Mouse (Mus musculus) cerebellum, adult 9-10 months (tissue): ENCODE measurements around the gene Phf21b.

Experiments
- DNase-seq: peaks from one replicate; pipeline ENCODE4 v3.0.0; 2022

Gene Phf21b

DNA sequence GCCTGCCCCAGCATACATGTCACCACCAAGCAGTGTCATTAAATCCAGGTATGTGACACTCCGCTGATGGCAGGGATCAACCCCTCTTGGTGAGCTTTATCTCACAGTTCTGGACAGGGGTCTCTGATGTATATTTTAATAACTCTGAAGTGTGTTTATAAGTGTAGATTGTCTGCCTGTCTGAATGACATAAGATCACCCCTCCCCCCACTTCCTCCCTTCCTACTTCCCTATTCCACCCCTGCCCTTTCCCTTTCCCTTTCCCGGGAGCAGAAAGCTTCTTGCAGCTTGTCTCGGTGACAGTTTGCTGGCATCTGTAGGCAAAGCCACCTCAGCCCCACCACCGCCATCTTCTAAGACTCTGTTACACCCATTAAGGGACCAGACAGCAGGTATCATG is 11.0 kb downstream of the Phf21b start:
- no peak for DNase-seq

DNA sequence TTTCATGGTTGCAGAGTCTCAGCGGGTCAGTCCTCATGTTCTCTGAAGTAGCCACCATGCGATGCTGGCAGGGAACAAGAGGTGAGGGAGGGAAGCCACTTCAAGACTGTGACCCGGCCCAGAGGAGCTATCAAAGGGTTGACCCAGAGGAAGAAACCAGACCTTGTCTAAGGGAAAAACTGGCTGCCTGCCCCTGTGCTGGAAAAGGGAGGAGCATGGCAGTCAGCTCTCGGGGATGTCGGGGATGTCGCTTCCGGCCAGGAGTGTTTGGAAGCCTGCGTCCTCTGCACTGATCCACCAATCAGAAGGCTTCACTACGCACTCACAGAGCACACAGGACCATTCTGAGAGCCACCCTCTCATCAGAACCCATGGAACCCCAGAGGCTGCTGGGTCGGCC is 12.8 kb downstream of the Phf21b start:
- no peak for DNase-seq

DNA sequence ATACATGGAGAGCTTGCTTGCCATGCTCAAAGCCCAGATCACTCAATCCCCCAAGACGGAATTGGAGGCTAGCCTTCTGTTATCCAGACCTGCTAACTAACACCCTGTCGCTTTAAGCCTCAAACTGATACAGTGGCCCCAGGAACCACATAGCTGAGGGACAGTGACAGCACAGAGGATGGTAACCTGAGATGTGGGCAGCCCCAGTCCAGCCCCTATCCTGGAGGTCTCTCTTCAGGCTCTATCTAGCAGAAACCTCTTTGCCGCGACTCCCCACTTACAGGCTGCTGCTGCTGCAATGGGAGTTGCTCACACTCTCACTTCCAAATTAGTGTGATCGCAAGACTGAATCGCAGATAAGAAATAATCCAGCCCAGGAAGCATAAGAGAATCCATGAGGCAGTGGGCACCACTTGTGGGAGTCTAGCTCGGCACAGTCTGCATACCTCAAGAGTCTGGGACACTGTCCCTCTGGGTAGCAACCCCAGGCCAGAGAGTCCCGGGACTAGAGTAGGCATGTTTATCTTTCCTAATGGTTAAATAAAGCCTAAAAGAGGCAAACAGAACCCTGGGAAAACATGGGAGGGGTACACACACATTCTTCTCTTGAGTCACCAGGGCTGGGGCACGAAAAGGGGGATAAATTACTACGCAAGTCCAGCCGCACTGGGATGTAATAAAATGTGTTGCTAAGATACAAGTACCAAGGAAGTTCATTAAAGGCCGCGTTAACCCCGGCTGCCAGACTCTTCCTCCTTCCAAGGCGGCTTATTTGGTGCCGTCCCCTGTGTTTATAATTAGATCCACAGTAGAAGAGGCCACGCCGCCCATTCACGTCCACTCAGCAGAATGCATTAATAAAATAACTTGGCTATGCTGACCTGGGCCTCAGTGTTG is 13.7 kb downstream of the Phf21b start:
- DNase-seq: no peak

DNA sequence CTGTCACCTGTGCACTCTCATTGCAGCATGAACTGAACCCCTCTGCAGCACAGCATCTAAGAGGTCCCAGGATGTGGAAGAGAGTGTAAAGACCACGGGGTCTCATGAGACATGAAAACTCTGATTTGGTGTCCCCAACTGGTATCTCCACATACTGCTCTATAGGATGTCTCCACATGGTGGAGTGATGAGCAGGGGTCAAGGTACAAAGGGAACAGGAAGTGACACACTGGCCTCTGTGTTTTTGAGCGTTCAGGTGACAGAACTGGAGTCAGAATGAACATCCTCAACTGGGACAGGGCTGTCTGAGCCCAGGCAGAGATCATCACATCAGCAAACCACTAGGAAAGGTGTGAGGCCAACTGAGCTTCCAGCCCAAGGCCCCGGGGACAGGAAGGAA is 15.3 kb downstream of the Phf21b start:
- no peak for DNase-seq

DNA sequence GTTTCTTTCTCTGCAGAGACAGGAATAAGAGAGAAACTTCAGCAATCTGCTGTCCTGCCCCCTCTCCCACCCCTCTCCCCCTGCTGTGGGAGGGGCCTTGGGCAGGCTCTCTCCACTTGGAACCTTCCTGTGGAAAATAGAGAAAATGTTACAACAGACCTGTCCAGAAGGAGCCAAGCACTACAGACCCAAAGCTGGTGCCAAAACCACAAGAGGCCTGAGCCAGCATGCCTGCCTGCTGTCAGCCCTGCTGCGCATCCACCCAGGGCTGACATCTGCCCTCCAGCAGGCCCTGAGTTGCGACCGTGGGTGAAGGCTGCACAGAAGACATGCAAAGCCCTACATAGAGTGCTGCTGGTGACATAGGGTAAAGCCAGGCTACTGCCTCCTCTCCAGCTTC is 16.3 kb downstream of the Phf21b start:
- DNase-seq: peak; percentile 60

DNA sequence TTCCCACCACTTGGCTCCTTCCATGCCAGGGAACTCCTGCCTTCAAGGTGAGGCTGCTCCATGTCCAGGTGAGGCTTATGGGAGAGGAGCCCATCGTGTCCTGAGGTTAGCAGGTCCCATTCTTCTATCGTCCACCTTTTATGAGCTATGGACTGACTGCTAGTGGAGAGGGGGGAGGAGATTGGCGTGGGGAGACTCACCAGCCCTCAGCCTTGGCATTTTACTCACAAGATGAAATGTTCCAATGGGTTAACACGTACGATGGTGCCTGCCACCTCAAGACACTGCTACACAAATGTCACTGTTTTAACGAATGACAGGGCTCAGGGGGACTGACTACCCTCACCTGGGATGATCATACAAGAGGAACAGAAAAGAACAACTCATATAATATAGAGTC is 18.0 kb downstream of the Phf21b start:
- no peak for DNase-seq

DNA sequence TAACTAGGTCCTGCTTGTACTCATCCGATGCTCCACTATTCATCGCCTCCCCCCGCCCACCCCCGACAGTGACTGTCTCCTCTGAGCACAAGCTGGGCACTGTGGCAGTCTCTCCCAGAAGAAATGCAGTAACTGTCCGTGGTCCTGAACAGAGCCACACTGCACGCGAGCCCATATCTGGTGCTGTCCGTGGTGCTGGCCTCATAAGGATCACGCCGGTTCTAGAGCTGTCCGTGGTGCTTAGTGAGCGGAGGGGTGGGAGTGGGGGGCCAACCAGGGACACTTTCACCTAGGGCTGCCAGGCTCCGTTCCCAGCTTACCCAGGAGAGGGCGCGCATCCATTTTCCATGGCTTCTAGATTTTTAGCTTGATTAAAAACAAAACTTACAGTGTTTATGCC is 26.4 kb downstream of the Phf21b start:
- no peak for DNase-seq

DNA sequence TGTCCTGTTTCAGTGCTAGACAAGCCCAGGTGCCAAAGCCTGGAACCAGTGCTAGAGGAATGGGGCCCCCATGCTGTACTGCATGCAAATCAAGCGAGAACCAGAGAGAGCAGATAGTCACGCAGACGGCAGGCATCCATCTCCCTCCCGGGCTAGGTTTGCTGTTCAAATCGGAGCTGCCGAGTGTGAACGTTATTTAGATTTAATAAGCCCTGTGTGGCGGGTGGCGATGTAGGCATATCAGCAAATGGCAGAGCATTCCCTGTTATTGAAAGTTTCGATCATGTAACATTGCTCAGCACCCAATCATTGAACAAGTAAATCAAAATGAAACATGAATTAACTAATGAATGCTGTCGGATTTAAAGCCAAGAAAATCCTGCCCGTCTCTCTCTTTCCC is 27.2 kb downstream of the Phf21b start:
- DNase-seq: no peak

DNA sequence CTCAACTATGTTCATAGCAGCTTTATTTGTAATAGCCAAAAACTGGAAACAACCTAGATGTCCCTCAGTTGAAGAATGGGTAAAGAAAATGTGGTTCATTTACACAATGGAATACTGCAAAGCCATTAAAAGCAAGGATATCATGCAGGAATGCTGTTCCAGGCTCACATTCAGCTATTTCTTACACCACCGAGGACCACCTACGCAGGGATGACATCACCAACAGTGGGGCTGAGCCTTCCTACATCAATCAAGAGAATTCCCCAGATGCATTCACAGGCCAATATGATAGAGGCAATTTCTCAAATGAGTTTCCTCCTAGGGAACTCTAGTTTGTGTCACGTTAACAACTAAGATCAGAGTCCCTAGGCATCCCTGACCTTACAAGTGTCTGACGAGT is 32.8 kb downstream of the Phf21b start:
- DNase-seq: no peak

DNA sequence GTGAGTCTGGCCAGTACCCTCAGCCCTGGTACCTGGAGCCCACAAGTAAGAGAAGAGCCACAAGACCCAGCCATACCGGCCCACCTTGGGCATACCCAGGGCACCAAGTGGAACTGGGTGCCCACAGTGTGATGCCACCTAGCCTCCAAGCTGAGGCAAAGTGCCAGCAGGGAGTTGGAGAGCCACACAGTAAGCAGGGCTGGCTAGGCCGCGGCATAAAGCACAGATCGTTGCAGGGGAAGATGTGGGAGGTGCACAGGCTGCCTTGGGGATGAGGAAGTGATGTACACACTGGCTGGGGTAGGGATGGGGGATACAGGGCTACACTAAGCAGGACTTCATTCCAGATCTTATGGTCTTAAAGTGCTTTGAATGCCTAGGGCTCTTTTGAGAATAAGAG is 35.0 kb downstream of the Phf21b start:
- no peak for DNase-seq

DNA sequence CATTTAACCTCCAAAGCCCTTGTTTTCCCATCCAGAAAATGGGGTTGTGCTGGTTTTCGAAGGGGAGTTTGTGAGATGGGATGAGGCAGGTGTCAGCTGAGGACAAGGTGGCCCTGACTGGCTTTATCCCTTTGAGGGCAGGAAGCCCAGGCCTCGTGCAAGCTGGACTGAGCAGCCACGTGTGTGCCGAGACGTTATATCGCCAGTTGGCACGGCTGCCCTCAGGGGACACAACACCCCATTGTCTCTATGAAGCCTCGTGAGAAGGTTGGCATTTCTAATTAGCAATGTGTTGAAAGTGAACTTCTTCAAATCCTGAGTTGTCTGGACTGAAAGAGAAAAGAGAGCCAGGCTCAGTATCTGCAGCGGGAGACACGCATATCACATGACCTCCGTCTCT is 37.6 kb downstream of the Phf21b start:
- DNase-seq: no peak

DNA sequence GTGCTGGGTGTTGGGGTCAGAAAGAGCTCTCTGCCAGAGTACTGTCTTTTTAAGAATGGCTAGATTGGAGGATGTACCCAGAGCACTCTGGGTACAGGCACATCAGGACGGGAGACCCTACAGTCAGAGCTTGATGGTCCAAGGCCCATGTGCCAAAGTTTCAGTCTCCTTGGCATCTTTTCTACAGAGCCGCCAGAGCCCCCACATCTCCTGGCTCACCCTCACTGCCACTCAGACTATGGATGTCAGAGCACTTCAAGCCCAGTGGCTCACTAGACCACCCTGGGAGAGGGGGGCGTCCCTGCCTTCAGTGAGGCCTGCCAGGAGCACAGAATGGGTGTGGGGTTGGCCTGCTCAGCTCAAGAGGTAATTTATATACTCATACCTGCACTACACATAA is 38.3 kb downstream of the Phf21b start:
- no peak for DNase-seq

DNA sequence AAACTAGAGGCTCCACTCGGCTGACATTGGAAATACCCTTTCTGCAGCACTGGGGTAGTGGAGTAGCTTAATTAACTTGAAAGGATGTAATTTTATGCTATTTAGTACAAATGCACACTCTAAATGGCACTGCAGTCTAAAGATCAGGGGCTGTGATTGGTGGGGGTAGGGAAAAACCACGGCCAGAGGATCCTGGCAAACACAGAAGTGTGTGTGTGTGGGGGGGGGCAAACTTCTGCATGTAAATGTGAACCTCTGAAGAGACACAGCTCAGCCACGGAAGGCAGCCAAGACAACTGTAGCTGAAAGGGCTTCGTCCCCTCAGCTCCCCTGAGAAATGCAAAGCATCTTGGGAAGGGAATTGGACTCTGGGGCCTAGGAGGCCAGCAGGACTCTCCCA is 40.7 kb downstream of the Phf21b start:
- DNase-seq: no peak

DNA sequence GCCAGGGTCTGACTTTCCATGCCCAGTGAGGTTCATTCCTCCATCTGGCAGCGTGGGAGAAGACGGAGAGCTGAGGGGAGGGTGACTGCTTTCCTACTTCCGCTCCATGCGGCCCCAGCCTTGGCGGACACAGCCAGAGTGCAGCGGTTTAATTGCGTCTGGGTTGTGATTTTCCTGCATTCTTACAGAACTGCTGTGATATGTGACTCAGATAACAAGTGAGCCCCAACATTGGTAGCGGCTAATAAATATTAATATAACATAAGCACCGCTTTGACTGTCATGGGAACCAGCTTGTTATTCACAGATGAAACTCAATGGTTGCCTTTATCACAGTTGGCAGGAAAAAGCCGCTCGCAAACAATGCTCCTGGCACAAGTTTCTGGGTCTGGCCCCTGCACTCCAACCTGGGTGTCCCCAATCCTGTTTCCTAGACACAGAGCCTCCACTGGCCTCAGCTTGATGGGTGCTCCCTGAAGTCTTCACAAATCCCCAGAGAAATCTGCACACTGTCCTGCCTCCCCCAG is 43.0 kb downstream of the Phf21b start:
- DNase-seq: peak; percentile 41

DNA sequence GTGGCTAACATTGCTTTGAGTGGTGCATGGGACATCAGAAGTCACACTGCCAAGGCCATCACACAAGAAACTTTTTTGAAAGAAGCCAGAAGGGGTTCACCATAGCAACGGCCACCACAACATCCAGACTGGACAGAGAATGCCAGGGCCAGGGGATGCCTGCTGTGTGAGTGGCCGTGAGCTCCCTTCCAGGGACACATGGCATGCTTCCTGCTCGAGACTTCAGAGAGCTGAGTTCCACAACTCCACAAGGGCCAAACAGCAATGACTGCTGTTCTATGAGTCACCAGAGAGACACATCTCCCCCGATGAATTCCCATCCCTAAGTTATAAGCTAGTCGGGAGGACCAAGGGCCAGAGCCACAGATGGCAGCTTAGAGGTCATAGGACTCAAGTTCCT is 44.7 kb downstream of the Phf21b start:
- DNase-seq: peak; percentile 19

DNA sequence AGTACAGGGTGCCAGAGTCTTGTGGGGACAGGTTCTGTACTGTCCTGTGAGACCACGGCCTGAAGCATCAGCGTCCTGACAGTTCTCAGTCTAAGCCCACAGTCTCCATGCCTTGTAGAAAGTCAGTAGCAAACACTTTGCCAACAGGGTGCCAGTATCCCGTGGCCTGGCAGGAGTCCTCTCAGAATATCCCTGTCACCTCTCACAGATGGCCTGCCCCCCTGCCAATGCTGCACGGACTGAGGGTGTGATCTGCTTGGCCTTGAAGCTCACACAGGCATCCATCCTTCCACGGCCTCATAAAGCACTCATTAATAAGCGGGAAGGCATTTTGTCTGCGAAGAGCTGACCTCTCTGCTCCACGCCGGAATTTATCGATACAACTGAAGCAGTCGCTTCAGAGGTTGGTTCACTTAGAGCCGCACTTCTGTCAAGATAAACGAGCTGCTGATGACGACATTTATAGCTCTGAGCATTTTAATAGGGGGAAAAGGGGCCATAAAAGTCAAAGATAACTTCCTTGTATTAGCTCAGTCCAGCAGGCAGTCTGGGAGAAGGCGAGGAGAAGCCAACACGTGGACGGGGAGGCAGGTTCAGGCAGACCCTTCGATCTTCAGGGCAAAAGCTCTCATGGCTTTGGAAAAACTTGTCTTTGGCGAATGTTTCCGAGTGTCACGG is 46.4 kb downstream of the Phf21b start:
- peak; percentile 63 for DNase-seq

DNA sequence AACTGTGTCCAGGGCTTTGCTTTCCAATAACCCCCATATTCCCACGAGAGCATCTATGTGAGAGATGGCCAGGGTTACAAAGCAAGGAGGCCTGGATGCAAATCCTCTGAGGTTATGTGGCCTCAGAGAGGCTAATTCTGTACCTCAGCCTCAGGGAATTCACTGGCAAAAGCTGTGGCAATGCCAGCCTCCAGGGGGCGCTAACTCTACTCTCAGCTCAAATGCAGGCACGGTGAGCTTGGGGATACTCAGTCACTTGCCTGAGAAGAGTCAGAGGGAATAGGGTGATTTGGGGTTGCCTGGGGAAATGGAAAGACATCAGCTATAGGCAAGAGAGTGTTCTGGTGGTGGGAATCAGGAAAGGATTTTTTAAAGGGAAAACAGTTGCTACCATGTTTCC is 52.2 kb downstream of the Phf21b start:
- peak; percentile 86 for DNase-seq

DNA sequence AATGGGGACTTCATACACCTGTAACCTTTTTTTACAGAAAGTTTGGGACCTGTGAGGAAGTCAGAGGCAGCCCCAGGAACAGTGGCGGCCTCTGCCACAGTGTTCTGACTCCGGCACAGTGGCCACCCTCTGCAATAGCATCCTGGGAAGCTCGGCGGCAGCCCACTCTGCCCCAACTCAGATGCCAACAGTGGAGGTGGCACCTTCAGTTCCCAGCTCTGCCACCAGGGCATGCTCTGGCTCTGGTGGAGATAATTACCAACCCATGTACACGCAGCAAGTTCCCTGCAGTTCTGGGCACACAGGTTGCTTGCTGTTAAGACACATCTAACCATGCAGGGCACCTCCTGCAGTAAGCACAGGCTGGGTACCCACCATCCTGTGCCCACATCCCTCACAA is 55.7 kb downstream of the Phf21b start:
- no peak for DNase-seq

DNA sequence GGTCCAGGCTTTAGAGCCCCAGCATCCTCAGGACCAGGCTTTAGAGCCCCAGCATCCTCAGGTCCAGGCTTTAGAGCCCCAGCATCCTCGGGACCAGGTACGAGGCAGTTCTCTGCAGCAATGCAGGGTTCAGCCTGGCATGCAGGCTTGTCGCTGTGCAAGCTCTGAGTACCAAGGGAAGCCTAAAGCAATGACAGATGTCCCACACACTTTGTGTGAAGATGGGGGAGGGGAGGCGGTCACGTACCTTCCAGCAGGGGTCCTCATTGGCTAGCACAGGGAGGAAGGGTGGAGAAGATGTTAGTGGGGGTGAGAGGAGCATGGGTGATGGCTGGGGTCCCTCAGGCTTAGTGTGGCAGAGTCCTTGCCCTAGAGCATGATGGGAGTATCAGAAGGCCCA is 62.2 kb downstream of the Phf21b start:
- DNase-seq: no peak

DNA sequence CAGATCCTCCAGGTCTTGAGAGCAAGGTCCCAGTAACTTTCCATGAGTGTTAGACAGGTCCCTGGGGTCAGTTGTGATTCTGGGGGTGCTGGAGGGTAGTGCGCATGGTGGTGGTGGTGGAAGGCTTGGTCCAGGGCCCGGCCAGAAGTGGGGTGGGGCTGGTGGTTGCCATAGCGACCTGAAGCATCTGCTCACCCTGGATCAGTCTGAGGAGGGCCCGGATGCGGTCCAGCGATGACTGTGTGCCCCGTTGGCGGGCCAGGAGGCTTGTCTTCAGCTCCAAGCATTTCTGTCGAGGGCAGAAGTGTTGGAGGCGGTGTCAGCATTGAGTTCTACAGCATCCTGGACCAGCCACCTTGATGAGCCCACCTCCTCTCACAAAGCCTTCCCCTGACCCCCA is 68.7 kb downstream of the Phf21b start:
- no peak for DNase-seq

DNA sequence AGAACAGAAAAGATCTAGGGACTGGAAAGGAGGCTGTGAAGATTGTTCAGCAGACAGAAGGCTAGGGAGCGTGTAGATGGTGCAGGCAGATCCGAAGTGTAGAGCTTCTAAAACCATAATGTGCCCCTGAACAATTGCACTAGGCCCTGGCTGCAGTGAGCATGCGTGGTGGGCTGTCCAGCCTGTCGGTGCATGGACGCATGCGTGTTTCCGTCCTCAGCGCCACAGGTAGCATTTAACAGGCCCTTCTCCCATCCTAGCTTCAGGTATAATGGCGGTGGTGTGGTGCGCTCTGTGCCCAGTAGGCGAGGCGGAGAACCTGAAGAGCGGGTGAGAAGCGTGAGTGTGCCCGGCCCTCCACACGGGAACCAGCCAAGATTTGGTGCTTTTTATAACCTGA is 71.0 kb downstream of the Phf21b start:
- no peak for DNase-seq

DNA sequence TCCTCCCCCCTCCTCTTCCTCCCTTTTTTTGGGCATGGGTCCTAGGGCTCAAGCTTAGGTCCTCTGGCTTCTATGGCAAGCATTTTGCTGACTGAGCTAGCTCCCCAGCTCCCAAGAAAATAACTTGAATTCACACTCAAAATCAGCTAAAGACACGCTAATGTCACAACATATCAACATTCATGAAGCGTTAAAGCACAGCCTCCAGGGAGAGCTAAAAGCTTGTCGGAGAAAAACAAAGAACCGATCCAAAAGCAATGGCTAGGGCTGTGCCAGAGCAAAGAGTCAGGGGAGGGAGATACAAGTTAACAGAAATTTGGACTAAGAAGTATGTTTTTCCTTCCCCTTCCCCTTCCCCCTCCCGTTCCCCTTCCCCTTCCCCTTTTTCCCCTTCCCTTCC is 77.3 kb downstream of the Phf21b start:
- DNase-seq: no peak

DNA sequence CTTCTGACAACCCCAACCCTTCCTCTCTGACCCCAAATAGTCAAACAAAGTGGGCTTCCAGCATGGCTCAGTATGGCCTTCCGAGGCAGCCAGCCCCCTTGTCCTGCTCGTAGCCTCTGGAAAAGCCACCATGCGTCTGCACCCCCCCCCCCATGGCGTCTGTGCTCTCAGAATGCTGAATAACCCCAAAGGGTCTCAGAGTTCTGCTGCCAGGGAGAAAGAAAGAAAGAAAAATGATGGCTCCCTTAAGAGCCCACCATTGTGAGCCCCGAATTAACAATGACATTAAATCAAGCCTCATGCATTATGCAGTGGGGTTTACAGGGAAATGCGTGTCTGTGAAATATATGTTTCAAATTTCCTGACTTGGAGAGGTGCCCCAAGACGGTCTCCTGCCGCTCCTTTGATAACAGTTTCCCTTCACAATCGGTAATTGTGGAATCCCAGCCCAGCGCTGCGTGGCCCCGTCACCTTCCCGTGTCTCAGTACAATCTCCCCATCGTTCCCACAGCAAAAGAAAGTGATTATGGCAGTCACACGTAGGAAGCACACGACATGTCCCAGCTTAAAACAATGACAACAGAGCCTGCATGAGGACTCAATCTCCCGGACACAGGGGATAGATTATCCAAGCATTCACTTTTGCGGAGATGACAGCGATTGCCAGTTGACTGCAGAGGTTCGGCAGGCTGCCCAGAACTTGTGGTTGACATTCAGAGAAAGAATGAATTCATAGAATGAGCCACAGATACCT is 80.3 kb downstream of the Phf21b start:
- no peak for DNase-seq
